Mouse (Mus musculus): ENCODE results near the gene Ankrd65.
"Not testable (repeated sequence)": the region's sequence is repeated elsewhere in the genome, so short reads cannot be mapped to it uniquely, and the experiment has no call there.

Gene Ankrd65

GRCm38 (mm10) chr4:155775855-155776254 is 14.4 kb upstream of the Ankrd65 start:
- peak in 1 of 2 experiments; percentile 49 for DNase-seq

- DNase-seq = no peak
Observed at GRCm38 (mm10) chr4:155776704-155777335, 13.4 kb upstream of the Ankrd65 start.

GRCm38 (mm10) chr4:155777816-155778215 is 12.4 kb upstream of the Ankrd65 start:
- DNase-seq = peak in 1 of 2 experiments; percentile 55

- DNase-seq = no peak
Observed at GRCm38 (mm10) chr4:155779498-155779897, 10.7 kb upstream of the Ankrd65 start.

- peak in 1 of 2 experiments; percentile 64 for DNase-seq
Observed at GRCm38 (mm10) chr4:155780895-155781294, 9.3 kb upstream of the Ankrd65 start.

GRCm38 (mm10) chr4:155783486-155784080 is 6.7 kb upstream of the Ankrd65 start:
- no peak for DNase-seq

GRCm38 (mm10) chr4:155784081-155784701 is 6.0 kb upstream of the Ankrd65 start:
- DNase-seq = peak; percentile 86 to 87

GRCm38 (mm10) chr4:155785246-155785645 is 5.0 kb upstream of the Ankrd65 start:
- no peak for DNase-seq

GRCm38 (mm10) chr4:155785819-155786218 is 4.4 kb upstream of the Ankrd65 start, which contains the start of gene Tmem88b:
TSS of gene Tmem88b (minus strand) at chr4:155785874.
- DNase-seq = no peak

GRCm38 (mm10) chr4:155788300-155788699 is 1.9 kb upstream of the Ankrd65 start:
- DNase-seq = no peak

- DNase-seq = not testable (repeated sequence)
Observed at GRCm38 (mm10) chr4:155788833-155789232, 1.4 kb upstream of the Ankrd65 start.

GRCm38 (mm10) chr4:155790650-155791161 is 467 bp downstream of the Ankrd65 start:
- no peak for DNase-seq

- no peak for DNase-seq
Observed at GRCm38 (mm10) chr4:155791240-155791933, 1.1 kb downstream of the Ankrd65 start.

- no peak for DNase-seq
Observed at GRCm38 (mm10) chr4:155793730-155794129, 3.5 kb downstream of the Ankrd65 start.

- DNase-seq = no peak
Observed at GRCm38 (mm10) chr4:155802075-155802474, 11.8 kb downstream of the Ankrd65 start.

- no peak for DNase-seq
Observed at GRCm38 (mm10) chr4:155802741-155803339, 12.6 kb downstream of the Ankrd65 start, which contains the start of gene Mrpl20. TSS of gene Mrpl20 (plus strand) at chr4:155802878.

GRCm38 (mm10) chr4:155803340-155804041 is 13.3 kb downstream of the Ankrd65 start:
- peak; percentile 97 to 98 for DNase-seq

- DNase-seq = no peak
Observed at GRCm38 (mm10) chr4:155807841-155808240, 17.6 kb downstream of the Ankrd65 start.

GRCm38 (mm10) chr4:155811929-155812664 is 21.9 kb downstream of the Ankrd65 start, which contains the start of gene Ccnl2:
TSS of gene Ccnl2 (plus strand) at chr4:155812489.
- peak; percentile 94 to 97 for DNase-seq

- peak; percentile 50 to 57 for DNase-seq
Observed at GRCm38 (mm10) chr4:155812665-155813181, 22.5 kb downstream of the Ankrd65 start.

- no peak for DNase-seq
Observed at GRCm38 (mm10) chr4:155817533-155817932, 27.3 kb downstream of the Ankrd65 start.

Data from lung, postnatal 4 days (tissue).